Mouse (Mus musculus): ENCODE results near the gene Arl8b. TPM values are rescaled to one million over a fixed set of nuclear protein-coding genes. Genes with fewer than 3 reads are reported as not detected.

Arl8b gene
- polyA plus RNA-seq, 2 experiments = 28.0 to 76.5 TPM

- 78% methylated on average over 16 of the region's 16 CpGs for WGBS
- Histone ChIP-seq H3K4me1 (ENCODE audit: control insufficient read depth, insufficient read depth, low read length) (no peaks in the 10 kb centered on the region), H3K27me3 (ENCODE audit: control insufficient read depth, insufficient read depth, low read length) (no peaks in the 10 kb centered on the region), H3K9ac (ENCODE audit: low read depth, low read length, severe bottlenecking) (no peak overlapping the region), H3K27ac (replicated peaks; ENCODE audit: low read depth, low read length) (no peak overlapping the region), H3K36me3 (ENCODE audit: control insufficient read depth, insufficient read depth, low read length) (peaks cover 23% of the 10 kb centered on the region), H3K9me3 (ENCODE audit: control insufficient read depth, low read length) (no peaks in the 10 kb centered on the region), H3K4me2 (replicated peaks; ENCODE audit: low read depth, low read length, severe bottlenecking) (no peak overlapping the region), H3K4me3 (replicated peaks; ENCODE audit: low read length) (no peak overlapping the region)
- DNase-seq (ENCODE audit: low spot score) (no peak), ATAC-seq (ENCODE audit: low FRiP score, low read depth) (no peak)
- TF ChIP-seq POLR2A (IDR thresholded peaks at IDR 0.05; ENCODE audit: borderline replicate concordance, extremely low read depth, insufficient read depth, insufficient read length) = no peak
Observed at GRCm38 (mm10) chr6:108835765-108836691, 53.1 kb downstream of the Arl8b start.

DNA sequence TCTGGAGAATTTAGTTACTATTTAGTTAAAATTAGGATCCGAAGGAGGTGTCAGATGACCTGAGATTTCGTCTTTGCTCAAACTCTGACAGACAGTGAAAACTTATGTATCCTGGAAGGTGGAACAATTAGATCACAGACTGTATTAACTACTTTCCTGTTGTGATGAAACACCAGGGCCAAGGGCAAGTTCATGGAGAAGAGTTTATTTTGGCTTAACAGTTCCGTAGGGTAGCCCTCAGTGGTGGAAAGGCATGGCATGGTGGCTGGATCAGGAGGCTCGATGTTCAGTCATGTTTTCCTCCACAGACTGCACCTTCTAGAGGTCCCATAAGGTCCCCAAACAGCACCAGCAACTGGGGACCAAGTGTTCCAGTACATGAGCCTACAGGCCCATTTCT is 54.2 kb downstream of the Arl8b start:
- no peaks in the 10 kb centered on the region for H3K9me3 ChIP-seq (ENCODE audit: control insufficient read depth, low read length)
- no peak for TF ChIP-seq POLR2A (IDR thresholded peaks at IDR 0.05; ENCODE audit: borderline replicate concordance, extremely low read depth, insufficient read depth, insufficient read length)
- H3K4me1 ChIP-seq (ENCODE audit: control insufficient read depth, insufficient read depth, low read length) = no peaks in the 10 kb centered on the region
- H3K27me3 ChIP-seq (ENCODE audit: control insufficient read depth, insufficient read depth, low read length) = no peaks in the 10 kb centered on the region
- ATAC-seq (ENCODE audit: low FRiP score, low read depth) (no peak), DNase-seq (ENCODE audit: low spot score) (no peak)
- H3K4me2 ChIP-seq (replicated peaks; ENCODE audit: low read depth, low read length, severe bottlenecking) = no peak overlapping the region
- H3K9ac ChIP-seq (ENCODE audit: low read depth, low read length, severe bottlenecking) = no peak overlapping the region
- WGBS = 88% methylated on average over 4 of the region's 4 CpGs
- H3K4me3 ChIP-seq (replicated peaks; ENCODE audit: low read length) = no peak overlapping the region
- H3K36me3 ChIP-seq (ENCODE audit: control insufficient read depth, insufficient read depth, low read length) = peaks cover 31% of the 10 kb centered on the region
- no peak overlapping the region for H3K27ac ChIP-seq (replicated peaks; ENCODE audit: low read depth, low read length)

- Histone ChIP-seq H3K4me1 (ENCODE audit: control insufficient read depth, insufficient read depth, low read length) (no peaks in the 10 kb centered on the region), H3K27ac (replicated peaks; ENCODE audit: low read depth, low read length) (no peak overlapping the region), H3K9ac (ENCODE audit: low read depth, low read length, severe bottlenecking) (no peak overlapping the region), H3K4me3 (replicated peaks; ENCODE audit: low read length) (no peak overlapping the region), H3K4me2 (replicated peaks; ENCODE audit: low read depth, low read length, severe bottlenecking) (no peak overlapping the region), H3K9me3 (ENCODE audit: control insufficient read depth, low read length) (no peaks in the 10 kb centered on the region), H3K27me3 (ENCODE audit: control insufficient read depth, insufficient read depth, low read length) (no peaks in the 10 kb centered on the region), H3K36me3 (ENCODE audit: control insufficient read depth, insufficient read depth, low read length) (peaks cover 33% of the 10 kb centered on the region)
- DNase-seq (ENCODE audit: low spot score) (no peak), ATAC-seq (ENCODE audit: low FRiP score, low read depth) (no peak)
- WGBS = 86% methylated on average over 4 of the region's 4 CpGs
- TF ChIP-seq POLR2A (IDR thresholded peaks at IDR 0.05; ENCODE audit: borderline replicate concordance, extremely low read depth, insufficient read depth, insufficient read length) = no peak
Observed at GRCm38 (mm10) chr6:108837958-108838357, 55.1 kb downstream of the Arl8b start.

DNA sequence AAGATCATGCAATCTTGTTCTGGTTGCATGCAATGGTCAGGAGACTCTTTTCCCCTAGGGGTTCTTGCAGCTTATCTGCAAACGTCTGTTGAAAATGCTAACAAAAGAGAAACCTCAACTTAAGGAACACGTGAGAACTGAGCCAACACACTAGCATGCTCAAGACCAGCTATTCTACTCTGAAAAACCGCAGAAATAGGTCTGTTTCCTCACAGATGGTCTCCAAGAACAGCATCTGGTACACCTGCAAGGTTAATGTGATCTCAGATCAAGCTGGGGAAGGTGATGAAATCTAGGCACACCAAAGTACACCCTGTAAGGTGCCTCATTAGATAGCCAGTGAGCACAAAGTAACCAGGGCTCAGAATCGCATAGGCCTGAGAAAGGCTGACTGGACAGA is 56.5 kb downstream of the Arl8b start:
- no peak for TF ChIP-seq POLR2A (IDR thresholded peaks at IDR 0.05; ENCODE audit: borderline replicate concordance, extremely low read depth, insufficient read depth, insufficient read length)
- H3K27me3 ChIP-seq (ENCODE audit: control insufficient read depth, insufficient read depth, low read length) = no peaks in the 10 kb centered on the region
- DNase-seq (ENCODE audit: low spot score) (no peak), ATAC-seq (ENCODE audit: low FRiP score, low read depth) (no peak)
- H3K36me3 ChIP-seq (ENCODE audit: control insufficient read depth, insufficient read depth, low read length) = peaks cover 45% of the 10 kb centered on the region
- H3K4me3 ChIP-seq (replicated peaks; ENCODE audit: low read length) = no peak overlapping the region
- no peak overlapping the region for H3K4me2 ChIP-seq (replicated peaks; ENCODE audit: low read depth, low read length, severe bottlenecking)
- no peak overlapping the region for H3K9ac ChIP-seq (ENCODE audit: low read depth, low read length, severe bottlenecking)
- no peak overlapping the region for H3K27ac ChIP-seq (replicated peaks; ENCODE audit: low read depth, low read length)
- 88% methylated on average over 4 of the region's 4 CpGs for WGBS
- no peaks in the 10 kb centered on the region for H3K4me1 ChIP-seq (ENCODE audit: control insufficient read depth, insufficient read depth, low read length)
- H3K9me3 ChIP-seq (ENCODE audit: control insufficient read depth, low read length) = no peaks in the 10 kb centered on the region

- ATAC-seq (ENCODE audit: low FRiP score, low read depth) (no peak), DNase-seq (ENCODE audit: low spot score) (no peak)
- Histone ChIP-seq H3K4me1 (ENCODE audit: control insufficient read depth, insufficient read depth, low read length) (no peaks in the 10 kb centered on the region), H3K36me3 (ENCODE audit: control insufficient read depth, insufficient read depth, low read length) (peaks cover 56% of the 10 kb centered on the region), H3K27me3 (ENCODE audit: control insufficient read depth, insufficient read depth, low read length) (no peaks in the 10 kb centered on the region), H3K27ac (replicated peaks; ENCODE audit: low read depth, low read length) (no peak overlapping the region), H3K4me2 (replicated peaks; ENCODE audit: low read depth, low read length, severe bottlenecking) (no peak overlapping the region), H3K4me3 (replicated peaks; ENCODE audit: low read length) (no peak overlapping the region), H3K9ac (ENCODE audit: low read depth, low read length, severe bottlenecking) (no peak overlapping the region), H3K9me3 (ENCODE audit: control insufficient read depth, low read length) (no peaks in the 10 kb centered on the region)
- no peak for TF ChIP-seq POLR2A (IDR thresholded peaks at IDR 0.05; ENCODE audit: borderline replicate concordance, extremely low read depth, insufficient read depth, insufficient read length)
- 95% methylated on average over 8 of the region's 8 CpGs for WGBS
Observed at GRCm38 (mm10) chr6:108840861-108841640, 58.2 kb downstream of the Arl8b start.
